Mouse (Mus musculus) cerebellum, adult 9-10 months (tissue): ENCODE measurements around the gene Msl3l2.

Source experiments
- DNase-seq: peaks from one replicate; pipeline ENCODE4 v3.0.0; 2022

Gene Msl3l2

GRCm38 (mm10) chr10:56106333-56106995 is at the start of gene Msl3l2:
Gene Msl3l2, plus strand, starts transcription at chr10:56106917.
- peak; percentile 86 for DNase-seq

GRCm38 (mm10) chr10:56058979-56059422 is 47.7 kb upstream of the Msl3l2 start:
- DNase-seq, result peak; percentile 8

- DNase-seq, result no peak
Observed at GRCm38 (mm10) chr10:56061238-56061830, 45.4 kb upstream of the Msl3l2 start.

GRCm38 (mm10) chr10:56062746-56063145 is 44.0 kb upstream of the Msl3l2 start:
- no peak for DNase-seq

- DNase-seq, result no peak
Observed at GRCm38 (mm10) chr10:56089714-56090113, 17.0 kb upstream of the Msl3l2 start.

GRCm38 (mm10) chr10:56094586-56094985 is 12.1 kb upstream of the Msl3l2 start:
- no peak for DNase-seq

- DNase-seq, result no peak
Observed at GRCm38 (mm10) chr10:56096757-56097156, 10.0 kb upstream of the Msl3l2 start.

- no peak for DNase-seq
Observed at GRCm38 (mm10) chr10:56099126-56099525, 7.6 kb upstream of the Msl3l2 start.

- no peak for DNase-seq
Observed at GRCm38 (mm10) chr10:56099641-56100310, 6.9 kb upstream of the Msl3l2 start.

- DNase-seq, result no peak
Observed at GRCm38 (mm10) chr10:56106996-56107334, 248 bp downstream of the Msl3l2 start.

GRCm38 (mm10) chr10:56114951-56115635 is 8.4 kb downstream of the Msl3l2 start:
- peak; percentile 74 for DNase-seq

GRCm38 (mm10) chr10:56115636-56116180 is 9.0 kb downstream of the Msl3l2 start:
- DNase-seq, result peak; percentile 74

GRCm38 (mm10) chr10:56126972-56127371 is 20.3 kb downstream of the Msl3l2 start:
- DNase-seq, result no peak

- DNase-seq, result no peak
Observed at GRCm38 (mm10) chr10:56129642-56130041, 22.9 kb downstream of the Msl3l2 start.

- peak; percentile 28 for DNase-seq
Observed at GRCm38 (mm10) chr10:56137191-56137590, 30.5 kb downstream of the Msl3l2 start.

GRCm38 (mm10) chr10:56148920-56149319 is 42.2 kb downstream of the Msl3l2 start:
- no peak for DNase-seq

- no peak for DNase-seq
Observed at GRCm38 (mm10) chr10:56156956-56157355, 50.2 kb downstream of the Msl3l2 start.

GRCm38 (mm10) chr10:56158207-56158606 is 51.5 kb downstream of the Msl3l2 start:
- no peak for DNase-seq

GRCm38 (mm10) chr10:56158748-56159147 is 52.0 kb downstream of the Msl3l2 start:
- DNase-seq, result no peak

GRCm38 (mm10) chr10:56164411-56164810 is 57.7 kb downstream of the Msl3l2 start:
- peak; percentile 47 for DNase-seq

- DNase-seq, result no peak
Observed at GRCm38 (mm10) chr10:56165758-56166157, 59.0 kb downstream of the Msl3l2 start.
